Mouse (Mus musculus): Measurements from ENCODE around the gene Serpini1. TPM values are rescaled to one million over a fixed set of nuclear protein-coding genes. Genes with fewer than 3 reads are reported as not detected.

Serpini1 gene
- polyA plus RNA-seq, 1 experiment from 2014 or later = 0.47 TPM

GRCm38 (mm10) chr3:75686775-75687174, 129.4 kb downstream of the Serpini1 start:
- Histone ChIP-seq H3K9me3 (ENCODE audit: low read length) (no peaks in the 10 kb centered on the region), H3K4me3 (ENCODE audit: low read depth, low read length) (no peak overlapping the region), H3K4me1 (ENCODE audit: insufficient read depth, low read depth, low read length) (no peaks in the 10 kb centered on the region), H3K4me2 (replicated peaks; ENCODE audit: low read depth, low read length) (no peak overlapping the region), H3K9ac (replicated peaks; ENCODE audit: low read depth) (no peak overlapping the region), H3K36me3 (ENCODE audit: insufficient read depth, low read length) (no peaks in the 10 kb centered on the region), H3K27ac (ENCODE audit: low read length) (no peak overlapping the region), H3K27me3 (replicated peaks; ENCODE audit: insufficient read depth, low read length) (no peaks in the 10 kb centered on the region)
- DNase-seq (ENCODE audit: low spot score) (no peak), ATAC-seq (no peak)
- 46% methylated on average over 2 of the region's 2 CpGs for WGBS
- no peak for TF ChIP-seq CTCF (IDR thresholded peaks at IDR 0.05)
- no peak for TF ChIP-seq EP300 (IDR thresholded peaks at IDR 0.05)

DNA sequence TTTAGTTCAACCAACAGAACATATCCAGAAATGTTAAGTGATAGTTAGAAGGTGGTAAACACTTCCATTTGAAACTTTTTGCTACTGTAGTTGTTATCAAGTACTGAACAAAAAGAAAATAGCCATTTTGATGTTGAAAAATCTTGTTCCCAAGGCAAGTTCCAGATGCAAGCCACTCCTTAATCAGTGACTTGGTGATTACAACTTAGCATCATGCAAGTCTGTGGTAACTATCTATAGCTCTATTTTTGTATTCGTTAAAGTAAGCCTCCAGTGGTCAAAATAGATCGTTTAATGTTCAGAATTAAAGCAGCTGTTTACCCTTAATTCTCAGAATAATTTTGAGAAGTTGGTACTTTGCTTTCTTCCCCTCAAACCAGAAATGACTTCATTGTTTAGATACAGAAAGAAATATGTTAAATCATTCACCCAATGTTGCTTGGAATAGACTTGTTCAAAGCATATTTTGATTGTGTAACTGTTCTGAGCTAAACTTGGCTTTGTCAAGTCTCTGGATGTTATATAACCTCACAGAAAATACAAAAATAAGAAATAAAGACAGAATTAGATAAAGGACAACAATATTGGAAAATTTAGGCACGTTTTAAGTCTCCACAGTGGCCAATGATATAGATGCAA, 130.0 kb downstream of the Serpini1 start:
- Histone ChIP-seq H3K27me3 (replicated peaks; ENCODE audit: insufficient read depth, low read length) (no peaks in the 10 kb centered on the region), H3K4me3 (ENCODE audit: low read depth, low read length) (no peak overlapping the region), H3K4me1 (ENCODE audit: insufficient read depth, low read depth, low read length) (no peaks in the 10 kb centered on the region), H3K36me3 (ENCODE audit: insufficient read depth, low read length) (no peaks in the 10 kb centered on the region), H3K4me2 (replicated peaks; ENCODE audit: low read depth, low read length) (no peak overlapping the region), H3K27ac (ENCODE audit: low read length) (no peak overlapping the region), H3K9me3 (ENCODE audit: low read length) (no peaks in the 10 kb centered on the region), H3K9ac (replicated peaks; ENCODE audit: low read depth) (no peak overlapping the region)
- whole genome bisulfite sequencing = 64% methylated on average over 3 of the region's 3 CpGs
- no peak for DNase-seq (ENCODE audit: low spot score)
- no peak for TF ChIP-seq EP300 (IDR thresholded peaks at IDR 0.05)
- TF ChIP-seq CTCF (IDR thresholded peaks at IDR 0.05) = no peak
- no peak for ATAC-seq

DNA sequence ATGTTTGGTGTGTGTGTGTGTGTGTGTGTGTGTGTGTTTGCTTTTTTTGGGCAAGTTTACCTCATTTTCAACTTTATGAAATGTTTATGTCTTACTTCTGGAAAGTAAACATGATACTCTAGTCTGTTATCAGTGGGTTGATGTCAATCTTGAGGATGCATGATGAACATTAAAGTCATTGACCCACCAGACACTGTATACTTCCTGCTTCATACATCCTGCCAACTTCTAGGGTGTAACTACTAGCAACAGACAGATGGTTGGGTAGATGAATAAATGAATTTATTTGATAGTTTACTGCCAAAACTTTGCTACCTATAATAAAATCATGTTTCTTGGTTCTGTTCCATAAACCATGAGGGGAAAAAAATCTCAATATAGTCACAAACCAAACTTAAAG, 133.0 kb downstream of the Serpini1 start:
- Histone ChIP-seq H3K4me2 (replicated peaks; ENCODE audit: low read depth, low read length) (no peak overlapping the region), H3K9ac (replicated peaks; ENCODE audit: low read depth) (no peak overlapping the region), H3K9me3 (ENCODE audit: low read length) (no peaks in the 10 kb centered on the region), H3K27ac (ENCODE audit: low read length) (no peak overlapping the region), H3K27me3 (replicated peaks; ENCODE audit: insufficient read depth, low read length) (no peaks in the 10 kb centered on the region), H3K4me3 (ENCODE audit: low read depth, low read length) (no peak overlapping the region), H3K36me3 (ENCODE audit: insufficient read depth, low read length) (no peaks in the 10 kb centered on the region), H3K4me1 (ENCODE audit: insufficient read depth, low read depth, low read length) (no peaks in the 10 kb centered on the region)
- no peak for DNase-seq (ENCODE audit: low spot score)
- no peak for ATAC-seq
- TF ChIP-seq CTCF (IDR thresholded peaks at IDR 0.05) = no peak
- no peak for TF ChIP-seq EP300 (IDR thresholded peaks at IDR 0.05)

- H3K27ac ChIP-seq (ENCODE audit: low read length) = no peak overlapping the region
- no peaks in the 10 kb centered on the region for H3K27me3 ChIP-seq (replicated peaks; ENCODE audit: insufficient read depth, low read length)
- ATAC-seq = no peak
- no peak overlapping the region for H3K4me2 ChIP-seq (replicated peaks; ENCODE audit: low read depth, low read length)
- H3K9me3 ChIP-seq (ENCODE audit: low read length) = no peaks in the 10 kb centered on the region
- TF ChIP-seq EP300 (IDR thresholded peaks at IDR 0.05) (no peak), CTCF (IDR thresholded peaks at IDR 0.05) (no peak)
- no peak overlapping the region for H3K9ac ChIP-seq (replicated peaks; ENCODE audit: low read depth)
- DNase-seq (ENCODE audit: low spot score) = no peak
- no peaks in the 10 kb centered on the region for H3K36me3 ChIP-seq (ENCODE audit: insufficient read depth, low read length)
- 55% methylated on average over 1 of the region's 1 CpGs for WGBS
- H3K4me1 ChIP-seq (ENCODE audit: insufficient read depth, low read depth, low read length) = no peaks in the 10 kb centered on the region
- no peak overlapping the region for H3K4me3 ChIP-seq (ENCODE audit: low read depth, low read length)
These were observed 134.7 kb downstream of the Serpini1 start for GRCm38 (mm10) chr3:75692088-75692487.

Other genes starting within 250 kb of the Serpini1 start
- 0.07 TPM in 1 of 2 replicates, not detected in the other for gene Wdr49, start 75.4 kb upstream of the Serpini1 start, polyA plus RNA-seq (2015; fragmentation: Nextera tagmentation; extraction: Ambion mirVana)
- 123 and 125 TPM in 2 replicates for gene Pdcd10, start 691 bp upstream of the Serpini1 start, polyA plus RNA-seq (2015; fragmentation: Nextera tagmentation; extraction: Ambion mirVana)
- not detected in 2 replicates for gene Gm29133, start 190.7 kb downstream of the Serpini1 start, polyA plus RNA-seq (2015; fragmentation: Nextera tagmentation; extraction: Ambion mirVana)

All from lung, postnatal 0 days (tissue).